Mouse (Mus musculus) hindbrain, embryonic 14.5 days (tissue): ENCODE results near the gene Trappc5. TPM values are rescaled to one million over a fixed set of nuclear protein-coding genes. Genes with fewer than 3 reads are reported as not detected.
A peak's percentile ranks its signal among the peaks of the same experiment; 100 is the strongest.

Experiments used
- ATAC-seq: fragments of 200-750 bp; cut with Nextera tagmentation; 2 replicates; pipeline ENCODE4 v1.8.0; 2017; ENCODE audit warnings: moderate number of reproducible peaks, mild to moderate bottlenecking, moderate TSS enrichment, moderate library complexity; ENCODE audit not compliant: low FRiP score
- DNase-seq: peaks from one replicate; pipeline ENCODE4 v3.0.0-alpha.2; 2015; ENCODE audit warnings: low spot score
- H3K27ac ChIP-seq: fragments of 300-500 bp; sonication (generic); 2 replicates; pipeline ENCODE4 v1.5.1; 2014; ENCODE audit warnings: mild to moderate bottlenecking, moderate library complexity
- H3K27me3 ChIP-seq: fragments of 300-500 bp; sonication (generic); 2 replicates; pipeline ENCODE4 v1.6.1; 2014; ENCODE audit warnings: mild to moderate bottlenecking, low read length, mixed read lengths; ENCODE audit not compliant: control insufficient read depth, insufficient read depth
- H3K36me3 ChIP-seq: fragments of 300-500 bp; sonication (generic); replicated peaks from 2 replicates; pipeline ENCODE4 v1.6.1; 2014; ENCODE audit not compliant: control insufficient read depth, insufficient read depth
- H3K4me1 ChIP-seq: fragments of 300-500 bp; sonication (generic); replicated peaks from 2 replicates; pipeline ENCODE4 v1.6.1; 2014; ENCODE audit warnings: antibody characterized with exemption, low read length, mixed read lengths; ENCODE audit not compliant: control insufficient read depth, insufficient read depth
- H3K4me2 ChIP-seq: fragments of 300-500 bp; sonication (generic); replicated peaks from 2 replicates; pipeline ENCODE4 v1.6.1; 2014; ENCODE audit warnings: mild to moderate bottlenecking, moderate library complexity
- H3K4me3 ChIP-seq: fragments of 300-500 bp; sonication (generic); replicated peaks from 2 replicates; pipeline ENCODE4 v1.5.1; 2014; ENCODE audit warnings: mild to moderate bottlenecking, low read length
- H3K9ac ChIP-seq: fragments of 300-500 bp; sonication (generic); 2 replicates; pipeline ENCODE4 v1.6.1; 2014
- H3K9me3 ChIP-seq: fragments of 300-500 bp; sonication (generic); 2 replicates; pipeline ENCODE4 v1.6.1; 2016; ENCODE audit warnings: low read length; ENCODE audit not compliant: control insufficient read depth
- WGBS: fragments of 180-500 bp; shearing (Covaris S2); extraction: QIAGEN DNeasy Blood & Tissue Kit; methylation state at CpG from one replicate; pipeline ENCODE4 v1.1.7; 2014; 5-methylcytosine and 5-hydroxymethylcytosine counted together
- polyA plus RNA-seq: library from polyadenylated mRNA; unstranded; fragments of >200 nt; fragmentation: Nextera tagmentation; extraction: Ambion mirVana; gene quantifications from 2 replicates; pipeline ENCODE4 v1.2.1, GENCODE M21; 2014

Trappc5 gene
- polyA plus RNA-seq, 1 experiment from 2014 or later: 47.7 TPM

DNA sequence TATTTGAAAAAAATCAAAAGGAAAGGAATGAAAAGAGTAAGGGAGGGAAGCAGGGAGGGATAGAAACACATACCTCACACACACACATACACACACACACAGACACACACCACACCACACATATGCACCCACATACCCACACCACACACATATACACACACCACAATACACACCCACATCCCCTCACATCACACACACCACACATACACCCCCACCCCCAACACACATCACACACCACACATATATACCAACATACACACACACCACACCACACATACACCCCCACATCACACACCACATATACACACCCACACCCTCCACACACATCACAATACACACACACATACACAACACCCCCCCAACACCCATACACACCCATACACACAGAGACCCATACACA lies 8.4 kb downstream of the Trappc5 start:
- no peaks in the 10 kb centered on the region for H3K9me3 ChIP-seq
- ATAC-seq (peak; percentile 38; the same call in 1 of the 2 replicates), DNase-seq (no peak)
- H3K27ac ChIP-seq: no peak overlapping the region
- no peaks in the 10 kb centered on the region for H3K4me1 ChIP-seq
- peaks cover 24% of the 10 kb centered on the region for H3K36me3 ChIP-seq
- no peak overlapping the region for H3K9ac ChIP-seq
- no peaks in the 10 kb centered on the region for H3K27me3 ChIP-seq
- no peak overlapping the region for H3K4me3 ChIP-seq
- H3K4me2 ChIP-seq: no peak overlapping the region

GRCm38 (mm10) chr8:3685422-3685821 lies 9.3 kb downstream of the Trappc5 start:
- Histone ChIP-seq H3K4me3 (no peak overlapping the region), H3K9me3 (no peaks in the 10 kb centered on the region), H3K27me3 (no peaks in the 10 kb centered on the region), H3K27ac (no peak overlapping the region), H3K4me1 (no peaks in the 10 kb centered on the region), H3K36me3 (peaks cover 16% of the 10 kb centered on the region), H3K9ac (no peak overlapping the region), H3K4me2 (no peak overlapping the region)
- DNase-seq (no peak), ATAC-seq (no peak)
- 70% methylated on average over 5 of the region's 5 CpGs for WGBS

GRCm38 (mm10) chr8:3687537-3687936 lies 11.4 kb downstream of the Trappc5 start:
- Histone ChIP-seq H3K27me3 (no peaks in the 10 kb centered on the region), H3K4me3 (no peak overlapping the region), H3K9ac (no peak overlapping the region), H3K4me1 (no peaks in the 10 kb centered on the region), H3K9me3 (no peaks in the 10 kb centered on the region), H3K27ac (no peak overlapping the region), H3K4me2 (no peak overlapping the region), H3K36me3 (no peaks in the 10 kb centered on the region)
- no peak for ATAC-seq
- no peak for DNase-seq
- 79% methylated on average over 6 of the region's 6 CpGs for WGBS

DNA sequence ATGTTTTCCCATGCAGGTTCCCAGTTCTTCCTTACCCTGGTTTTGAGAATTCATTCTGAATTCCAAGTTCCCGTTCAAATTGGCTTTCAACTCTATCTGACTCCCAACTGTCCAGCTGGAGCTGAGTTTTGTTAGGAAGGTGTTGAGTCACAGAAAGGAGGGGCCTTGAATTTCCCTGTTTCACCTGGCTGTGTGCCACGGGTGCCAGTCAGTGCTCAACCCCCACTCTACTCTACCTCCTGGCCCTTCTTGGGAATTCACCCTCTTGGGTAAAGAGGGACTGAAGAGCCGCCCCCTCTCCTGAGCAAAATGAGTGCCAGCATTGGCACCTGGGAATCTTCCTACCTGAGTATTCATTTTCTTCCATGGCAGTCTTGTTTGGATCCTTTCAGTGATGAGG lies 14.7 kb downstream of the Trappc5 start:
- Histone ChIP-seq H3K4me2 (no peak overlapping the region), H3K9me3 (no peaks in the 10 kb centered on the region)
- WGBS: 79% methylated on average over 3 of the region's 3 CpGs

DNA sequence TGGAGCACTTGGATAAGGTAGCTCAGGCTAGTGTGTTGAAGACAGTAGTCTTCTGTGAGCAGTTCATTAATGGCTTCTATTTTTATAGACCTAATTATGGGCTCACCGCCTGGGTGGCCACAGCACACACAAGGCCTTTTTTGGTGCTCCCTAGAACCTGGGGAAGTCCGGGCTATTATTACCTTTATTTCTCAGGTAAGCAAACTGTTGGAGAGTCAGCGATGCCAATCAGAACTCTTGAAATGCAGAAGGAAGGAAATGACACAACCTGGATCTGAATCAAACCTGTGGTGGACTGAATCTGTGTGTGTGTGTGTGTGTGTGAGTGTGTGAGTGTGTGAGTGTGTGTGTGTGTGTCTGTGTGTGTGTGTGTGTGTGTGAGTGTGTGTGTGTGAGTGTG lies 18.0 kb downstream of the Trappc5 start, which contains the start of gene Fcer2a:
Gene Fcer2a, minus strand, starts transcription at position 55 of the 400 bp plus-strand sequence.
- no peak within 1 kb of the TSS for H3K4me3 ChIP-seq
- 89% methylated on average over 3 of the region's 3 CpGs for WGBS
- no peaks in the 10 kb centered on the region for H3K36me3 ChIP-seq
- no peaks in the 10 kb centered on the region for H3K9me3 ChIP-seq
- DNase-seq (no peak), ATAC-seq (no peak)
- no peaks in the 10 kb centered on the region for H3K4me1 ChIP-seq
- H3K4me2 ChIP-seq: no peak within 1 kb of the TSS
- H3K27me3 ChIP-seq: no peaks in the 10 kb centered on the region
- H3K9ac ChIP-seq: no peak within 1 kb of the TSS
- no peak within 1 kb of the TSS for H3K27ac ChIP-seq

More for the DNA sequence above, 14.7 kb downstream of the Trappc5 start:
- H3K27ac ChIP-seq: no peak overlapping the region
- DNase-seq: no peak
- ATAC-seq: no peak
- H3K9ac ChIP-seq: no peak overlapping the region
- no peaks in the 10 kb centered on the region for H3K27me3 ChIP-seq
- no peak overlapping the region for H3K4me3 ChIP-seq
- no peaks in the 10 kb centered on the region for H3K36me3 ChIP-seq
- no peaks in the 10 kb centered on the region for H3K4me1 ChIP-seq

- no peaks in the 10 kb centered on the region for H3K36me3 ChIP-seq
- no peak overlapping the region for H3K4me2 ChIP-seq
- H3K4me1 ChIP-seq: no peaks in the 10 kb centered on the region
- no peak overlapping the region for H3K9ac ChIP-seq
- no peaks in the 10 kb centered on the region for H3K9me3 ChIP-seq
- no peak overlapping the region for H3K4me3 ChIP-seq
- ATAC-seq (no peak), DNase-seq (no peak)
- H3K27ac ChIP-seq: no peak overlapping the region
- H3K27me3 ChIP-seq: no peaks in the 10 kb centered on the region
- WGBS: 97% methylated on average over 1 of the region's 1 CpGs
Measured at GRCm38 (mm10) chr8:3701491-3701890, 25.4 kb downstream of the Trappc5 start.

- Histone ChIP-seq H3K36me3 (no peaks in the 10 kb centered on the region), H3K4me1 (no peaks in the 10 kb centered on the region), H3K4me3 (no peak overlapping the region), H3K9me3 (no peaks in the 10 kb centered on the region), H3K4me2 (no peak overlapping the region), H3K9ac (no peak overlapping the region), H3K27me3 (no peaks in the 10 kb centered on the region), H3K27ac (no peak overlapping the region)
- DNase-seq (no peak), ATAC-seq (no peak)
- WGBS: 65% methylated on average over 4 of the region's 4 CpGs
Measured at GRCm38 (mm10) chr8:3705711-3706110, 29.6 kb downstream of the Trappc5 start.

GRCm38 (mm10) chr8:3707611-3708010 lies 31.5 kb downstream of the Trappc5 start:
- no peak overlapping the region for H3K4me2 ChIP-seq
- 72% methylated on average over 7 of the region's 7 CpGs for WGBS
- DNase-seq: no peak
- H3K9ac ChIP-seq: no peak overlapping the region
- no peaks in the 10 kb centered on the region for H3K9me3 ChIP-seq
- no peak overlapping the region for H3K4me3 ChIP-seq
- no peaks in the 10 kb centered on the region for H3K4me1 ChIP-seq
- ATAC-seq: no peak
- no peaks in the 10 kb centered on the region for H3K36me3 ChIP-seq
- H3K27ac ChIP-seq: no peak overlapping the region
- no peaks in the 10 kb centered on the region for H3K27me3 ChIP-seq

DNA sequence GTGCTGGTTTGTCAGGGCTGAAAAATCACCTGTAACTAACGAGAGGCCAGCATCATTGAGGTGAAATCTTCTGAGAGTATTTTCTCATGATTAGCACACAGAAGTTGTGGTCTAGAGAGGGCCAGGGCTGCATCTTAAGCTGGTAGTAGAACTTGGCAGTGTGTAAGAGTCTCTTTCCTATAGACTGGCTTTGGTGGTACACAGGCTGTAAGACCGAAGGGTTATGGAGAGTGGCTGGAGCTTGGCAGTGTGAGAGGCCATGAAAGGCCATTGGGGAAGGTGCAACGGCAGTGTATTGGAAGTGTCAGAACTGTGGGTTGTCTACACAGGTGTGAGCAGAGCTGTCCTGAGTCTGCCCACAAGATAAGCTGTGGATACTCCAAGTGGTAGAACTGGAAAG lies 34.2 kb downstream of the Trappc5 start:
- DNase-seq: no peak
- no peaks in the 10 kb centered on the region for H3K4me1 ChIP-seq
- WGBS: 87% methylated on average over 3 of the region's 3 CpGs
- H3K27ac ChIP-seq: no peak overlapping the region
- H3K9ac ChIP-seq: no peak overlapping the region
- H3K4me3 ChIP-seq: no peak overlapping the region
- H3K27me3 ChIP-seq: no peaks in the 10 kb centered on the region
- H3K9me3 ChIP-seq: no peaks in the 10 kb centered on the region
- ATAC-seq: no peak
- no peak overlapping the region for H3K4me2 ChIP-seq
- no peaks in the 10 kb centered on the region for H3K36me3 ChIP-seq

DNA sequence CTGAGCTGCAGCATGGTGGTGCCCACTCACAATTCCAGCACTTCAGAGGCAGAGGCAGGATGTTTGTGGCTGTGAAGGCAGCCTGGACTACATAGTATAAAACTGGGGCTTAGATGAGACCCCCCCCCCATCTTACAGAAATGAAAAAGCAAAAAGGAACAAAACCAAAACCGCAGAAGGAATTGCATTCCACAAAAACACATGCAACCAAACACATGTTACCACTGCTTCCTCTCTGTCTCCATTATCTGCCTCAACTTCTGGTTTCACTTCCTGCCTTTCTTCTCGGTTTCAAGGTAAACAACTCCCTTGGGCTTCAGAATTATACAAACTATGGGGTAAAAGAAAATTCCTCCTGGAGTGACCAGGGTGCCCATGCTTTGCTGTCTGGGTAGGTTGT lies 35.5 kb downstream of the Trappc5 start:
- DNase-seq: no peak
- no peak overlapping the region for H3K9ac ChIP-seq
- no peaks in the 10 kb centered on the region for H3K36me3 ChIP-seq
- H3K27ac ChIP-seq: no peak overlapping the region
- H3K4me2 ChIP-seq: no peak overlapping the region
- ATAC-seq: no peak
- no peaks in the 10 kb centered on the region for H3K4me1 ChIP-seq
- no peak overlapping the region for H3K4me3 ChIP-seq
- H3K9me3 ChIP-seq: no peaks in the 10 kb centered on the region
- 62% methylated on average over 2 of the region's 2 CpGs for WGBS
- H3K27me3 ChIP-seq: no peaks in the 10 kb centered on the region
